Mouse (Mus musculus): ENCODE results near the gene Kif2a. TPM values are rescaled to one million over a fixed set of nuclear protein-coding genes. Genes with fewer than 3 reads are reported as not detected.

Kif2a gene
- total RNA-seq (2014; rRNA removed), result 43.4 and 43.6 TPM in 2 replicates
- 59.8 and 65.5 TPM in 2 replicates for polyA plus RNA-seq (2015; fragmentation: Nextera tagmentation; extraction: Ambion mirVana)

DNA sequence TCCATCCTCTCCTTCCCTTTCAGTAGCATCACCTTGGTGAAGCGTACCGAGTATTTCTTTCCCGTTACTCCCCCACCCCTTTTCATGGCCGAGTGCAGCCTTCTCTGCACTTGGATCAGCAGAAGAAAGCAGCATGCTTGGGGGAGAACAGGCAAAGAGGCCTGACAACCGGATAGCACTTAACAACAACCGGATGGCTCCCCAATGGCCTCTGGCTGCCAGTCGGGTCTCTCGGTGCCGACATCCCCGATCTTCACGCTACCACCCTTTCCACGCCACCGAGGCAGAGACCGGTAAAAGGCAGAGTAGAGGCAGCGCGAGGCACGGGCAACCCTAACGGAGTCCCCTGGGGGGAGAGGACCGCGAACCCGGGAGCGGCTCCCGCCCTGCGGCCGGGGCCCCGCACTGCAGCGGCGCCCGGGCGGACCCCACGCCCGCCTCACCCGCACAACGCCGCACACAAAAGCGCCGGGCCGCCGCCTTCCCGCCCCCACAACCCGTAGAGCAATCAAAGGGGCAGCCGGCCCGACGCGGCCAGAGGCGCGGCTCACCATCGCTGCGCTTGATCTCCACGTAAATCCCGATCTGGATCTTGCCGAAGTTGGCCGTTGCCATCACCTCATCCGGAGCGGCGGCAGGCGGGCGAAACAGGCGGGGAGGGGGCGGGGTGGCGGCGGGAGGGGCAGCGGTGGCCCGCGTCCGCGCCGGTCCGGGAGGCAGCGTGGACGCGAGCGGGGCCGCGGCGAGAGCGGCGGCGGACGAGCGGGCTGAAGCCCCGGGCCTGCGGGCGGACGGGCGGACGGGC is at the start of gene Kif2a:
TSS of gene Kif2a (minus strand) at position 666 of the 805 bp plus-strand sequence.
- ATAC-seq (peak; percentile 61), DNase-seq (peak; percentile 67)
- peak within 1 kb of the TSS; percentile 97 for H3K27ac ChIP-seq (ENCODE audit: low read depth, low read length)
- peak within 1 kb of the TSS; percentile 83 for H3K4me3 ChIP-seq (ENCODE audit: low read depth, low read length)
- H3K4me2 ChIP-seq (ENCODE audit: low read depth), result peak within 1 kb of the TSS; percentile 84
- no peaks in the 10 kb centered on the region for H3K27me3 ChIP-seq (ENCODE audit: insufficient read depth, low read length)
- peak within 1 kb of the TSS; percentile 92 for H3K9ac ChIP-seq
- TF ChIP-seq CTCF (IDR thresholded peaks at IDR 0.05; ENCODE audit: low read depth), result 0 out of 2 replicates have a peak, but pooled peaks have one; percentile 6
- H3K36me3 ChIP-seq (ENCODE audit: insufficient read depth), result no peaks in the 10 kb centered on the region
- no peaks in the 10 kb centered on the region for H3K9me3 ChIP-seq (ENCODE audit: low read length)
- WGBS, result under 1% methylated on average over 74 of the region's 87 CpGs
- H3K4me1 ChIP-seq (ENCODE audit: insufficient read depth), result peaks cover 10% of the 10 kb centered on the region; the same call in 1 of the 2 replicates

DNA sequence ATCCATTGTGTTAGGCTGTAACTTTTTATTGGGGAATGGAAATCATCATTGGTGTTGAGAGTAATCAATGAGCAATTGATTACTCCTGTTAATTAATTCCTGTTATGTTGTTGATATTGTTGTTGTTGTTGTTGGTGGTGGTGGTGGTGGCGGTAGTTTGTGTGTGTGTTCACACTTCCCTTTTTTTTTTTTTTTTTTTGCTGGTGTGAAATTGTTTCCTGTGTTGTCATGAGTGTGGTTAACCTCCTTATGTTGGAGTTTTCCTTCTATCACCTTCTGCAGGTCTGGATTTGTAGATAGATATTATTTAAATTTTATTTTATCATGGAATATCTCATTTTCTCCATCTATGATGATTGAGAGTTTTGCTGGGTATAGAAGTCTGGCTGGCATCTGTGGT is 47.1 kb upstream of the Kif2a start:
- Histone ChIP-seq H3K4me1 (ENCODE audit: insufficient read depth) (peaks cover 12% of the 10 kb centered on the region), H3K36me3 (ENCODE audit: insufficient read depth) (no peaks in the 10 kb centered on the region), H3K4me2 (ENCODE audit: low read depth) (no peak overlapping the region), H3K27me3 (ENCODE audit: insufficient read depth, low read length) (no peaks in the 10 kb centered on the region), H3K27ac (ENCODE audit: low read depth, low read length) (no peak overlapping the region), H3K4me3 (ENCODE audit: low read depth, low read length) (no peak overlapping the region), H3K9me3 (ENCODE audit: low read length) (no peaks in the 10 kb centered on the region), H3K9ac (no peak overlapping the region)
- no peak for TF ChIP-seq CTCF (IDR thresholded peaks at IDR 0.05; ENCODE audit: low read depth)
- ATAC-seq, result no peak
- no peak for DNase-seq
- 94% methylated on average over 1 of the region's 1 CpGs for WGBS

DNA sequence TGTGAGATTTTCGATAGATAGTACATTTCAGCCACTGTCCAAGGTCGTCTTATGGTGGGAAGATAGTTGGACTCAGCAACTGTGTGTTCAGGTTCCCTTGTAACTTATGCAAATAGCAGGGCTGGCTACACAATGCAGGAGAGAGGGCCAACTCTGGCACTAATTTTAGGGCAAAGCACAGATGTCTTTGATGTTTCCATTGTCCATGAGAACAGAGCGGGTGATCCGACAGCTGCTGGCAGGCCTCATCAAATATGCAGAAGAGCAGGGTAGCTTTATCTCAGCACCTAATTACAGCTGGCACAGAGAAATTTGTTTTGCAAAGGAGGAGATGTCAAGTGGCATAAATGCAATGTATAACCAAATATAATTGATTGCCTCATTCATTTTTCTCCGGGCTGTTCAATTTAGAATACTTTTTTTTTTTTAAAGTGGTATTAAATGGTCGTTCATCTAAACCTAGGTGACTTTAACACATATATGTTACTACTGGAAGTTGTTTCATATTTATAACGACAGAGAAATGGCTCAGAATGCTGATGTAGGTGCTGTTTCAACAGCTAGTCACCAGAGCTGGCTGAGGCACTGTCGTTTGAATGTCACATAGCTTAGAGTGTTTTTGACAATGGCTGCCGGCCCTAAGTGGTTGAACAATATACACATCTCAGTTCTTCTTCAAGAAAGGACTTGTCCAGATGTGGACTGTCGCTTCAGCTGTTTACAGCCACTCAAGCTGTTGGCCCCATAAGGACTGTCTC is 43.4 kb upstream of the Kif2a start:
- H3K4me1 ChIP-seq (ENCODE audit: insufficient read depth), result no peaks in the 10 kb centered on the region
- no peaks in the 10 kb centered on the region for H3K27me3 ChIP-seq (ENCODE audit: insufficient read depth, low read length)
- H3K9ac ChIP-seq, result no peak overlapping the region
- H3K4me2 ChIP-seq (ENCODE audit: low read depth), result no peak overlapping the region
- H3K9me3 ChIP-seq (ENCODE audit: low read length), result no peaks in the 10 kb centered on the region
- no peaks in the 10 kb centered on the region for H3K36me3 ChIP-seq (ENCODE audit: insufficient read depth)
- H3K27ac ChIP-seq (ENCODE audit: low read depth, low read length), result peak overlapping the region; percentile 21; the same call in 1 of the 2 replicates
- DNase-seq (peak; percentile 19), ATAC-seq (peak; percentile 88)
- 35% methylated on average over 10 of the region's 10 CpGs for WGBS
- no peak for TF ChIP-seq CTCF (IDR thresholded peaks at IDR 0.05; ENCODE audit: low read depth)
- no peak overlapping the region for H3K4me3 ChIP-seq (ENCODE audit: low read depth, low read length)

DNA sequence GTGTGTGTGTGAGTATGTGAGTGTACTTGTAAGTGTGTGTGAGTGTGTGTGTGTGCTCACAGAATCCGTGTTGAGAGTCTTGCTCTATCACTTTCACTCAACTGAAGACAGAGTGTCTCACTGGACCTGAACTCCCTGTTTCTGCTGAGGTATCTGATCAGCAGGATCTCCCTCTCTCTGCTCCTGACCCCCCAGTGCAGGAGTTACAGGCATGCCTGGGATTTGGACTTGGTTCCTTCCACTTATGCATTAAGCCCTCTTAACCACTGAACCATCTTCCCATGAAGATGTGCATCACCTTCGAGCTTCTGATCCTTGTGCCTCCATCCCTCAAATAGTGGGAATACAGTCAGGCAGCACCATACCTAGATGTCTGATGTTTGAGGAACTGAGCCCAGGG is 42.3 kb upstream of the Kif2a start:
- Histone ChIP-seq H3K4me1 (ENCODE audit: insufficient read depth) (no peaks in the 10 kb centered on the region), H3K9me3 (ENCODE audit: low read length) (no peaks in the 10 kb centered on the region), H3K36me3 (ENCODE audit: insufficient read depth) (no peaks in the 10 kb centered on the region), H3K4me3 (ENCODE audit: low read depth, low read length) (no peak overlapping the region), H3K27me3 (ENCODE audit: insufficient read depth, low read length) (no peaks in the 10 kb centered on the region), H3K9ac (no peak overlapping the region), H3K27ac (ENCODE audit: low read depth, low read length) (no peak overlapping the region), H3K4me2 (ENCODE audit: low read depth) (no peak overlapping the region)
- DNase-seq (no peak), ATAC-seq (no peak)
- WGBS, result 95% methylated on average over 2 of the region's 2 CpGs
- no peak for TF ChIP-seq CTCF (IDR thresholded peaks at IDR 0.05; ENCODE audit: low read depth)

DNA sequence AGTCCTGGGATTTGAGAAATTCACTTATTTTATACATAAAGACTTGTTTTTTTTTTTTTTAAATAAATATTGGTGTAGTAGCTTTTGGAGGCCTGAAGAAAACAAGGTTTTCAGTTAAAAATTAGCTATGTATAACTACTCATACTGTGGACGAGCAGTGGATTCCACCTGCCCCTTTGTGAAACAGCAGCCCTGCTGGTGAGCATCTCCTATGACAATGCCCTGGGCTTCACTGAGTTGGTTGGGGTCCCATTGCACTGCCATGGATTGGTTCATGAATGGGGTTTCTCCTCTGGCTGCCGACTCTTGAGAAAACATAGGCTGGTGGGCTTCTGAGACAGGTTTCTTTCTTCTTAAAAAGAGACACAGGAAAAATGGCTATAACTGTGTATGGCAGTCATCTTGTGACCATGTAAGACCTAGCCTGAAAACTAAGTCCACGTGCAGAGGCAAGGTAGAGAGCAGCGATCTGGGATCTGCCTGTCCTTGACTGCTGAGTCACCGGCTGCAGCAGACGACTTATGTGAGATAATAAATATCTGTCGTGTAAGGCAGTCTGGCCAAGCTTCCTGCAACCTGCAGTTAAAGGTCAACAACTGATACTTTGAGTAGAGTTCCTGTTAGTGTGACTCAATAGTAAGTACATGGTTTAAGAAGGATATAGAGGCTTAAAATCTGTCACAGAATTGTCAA is 41.3 kb upstream of the Kif2a start:
- Histone ChIP-seq H3K9ac (no peak overlapping the region), H3K9me3 (ENCODE audit: low read length) (no peaks in the 10 kb centered on the region), H3K4me1 (ENCODE audit: insufficient read depth) (no peaks in the 10 kb centered on the region), H3K4me3 (ENCODE audit: low read depth, low read length) (no peak overlapping the region), H3K27me3 (ENCODE audit: insufficient read depth, low read length) (no peaks in the 10 kb centered on the region), H3K36me3 (ENCODE audit: insufficient read depth) (no peaks in the 10 kb centered on the region), H3K27ac (ENCODE audit: low read depth, low read length) (no peak overlapping the region), H3K4me2 (ENCODE audit: low read depth) (no peak overlapping the region)
- ATAC-seq (no peak), DNase-seq (no peak)
- 86% methylated on average over 7 of the region's 7 CpGs for WGBS
- no peak for TF ChIP-seq CTCF (IDR thresholded peaks at IDR 0.05; ENCODE audit: low read depth)

DNA sequence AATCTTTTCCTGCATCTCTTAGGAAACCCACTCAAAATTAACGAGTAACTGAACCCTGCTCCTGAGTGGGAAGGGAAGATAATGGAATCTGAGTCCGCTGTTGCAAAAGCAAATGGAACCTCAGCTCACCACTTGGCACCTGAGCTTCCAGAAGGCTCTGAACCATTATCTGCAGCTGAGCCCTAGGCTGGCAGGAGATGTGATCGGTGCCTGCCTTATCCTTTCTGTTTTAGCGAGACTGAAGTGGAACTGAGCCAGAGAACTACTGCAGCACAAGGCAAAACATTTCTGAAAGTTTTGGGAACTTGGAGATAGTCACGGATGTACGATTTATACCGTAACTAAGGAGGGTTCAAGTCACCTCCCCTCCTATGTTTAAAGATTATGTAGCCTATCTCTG is 38.2 kb upstream of the Kif2a start:
- Histone ChIP-seq H3K4me1 (ENCODE audit: insufficient read depth) (no peaks in the 10 kb centered on the region), H3K36me3 (ENCODE audit: insufficient read depth) (no peaks in the 10 kb centered on the region), H3K9me3 (ENCODE audit: low read length) (no peaks in the 10 kb centered on the region), H3K4me3 (ENCODE audit: low read depth, low read length) (no peak overlapping the region), H3K27ac (ENCODE audit: low read depth, low read length) (no peak overlapping the region), H3K27me3 (ENCODE audit: insufficient read depth, low read length) (no peaks in the 10 kb centered on the region), H3K9ac (no peak overlapping the region), H3K4me2 (ENCODE audit: low read depth) (no peak overlapping the region)
- no peak for ATAC-seq
- no peak for DNase-seq
- 69% methylated on average over 7 of the region's 7 CpGs for WGBS
- TF ChIP-seq CTCF (IDR thresholded peaks at IDR 0.05; ENCODE audit: low read depth), result no peak
